Mouse (Mus musculus) spleen, postnatal 36 days (tissue): ENCODE results near the gene Mcoln3.
A peak's percentile ranks its signal among the peaks of the same experiment; 100 is the strongest.

Experiments
- DNase-seq, 2 experiments: peaks; one replicate each; pipeline ENCODE4 v3.0.0; 2022; ENCODE audit warnings: low spot score in 2 of 2, mixed read lengths in 1 of 2

The Mcoln3 gene

GRCm38 (mm10) chr3:146134834-146135233, 17.6 kb downstream of the Mcoln3 start:
- DNase-seq: peak; percentile 59 to 62

- DNase-seq: no peak
These were observed 18.2 kb downstream of the Mcoln3 start for GRCm38 (mm10) chr3:146135417-146135816.

- no peak for DNase-seq
These were observed 19.2 kb downstream of the Mcoln3 start for GRCm38 (mm10) chr3:146136422-146136821.

- no peak for DNase-seq
These were observed 23.0 kb downstream of the Mcoln3 start for GRCm38 (mm10) chr3:146140276-146140675.

GRCm38 (mm10) chr3:146142523-146142922, 25.3 kb downstream of the Mcoln3 start:
- DNase-seq: no peak

GRCm38 (mm10) chr3:146145501-146145900, 28.3 kb downstream of the Mcoln3 start:
- DNase-seq: no peak

GRCm38 (mm10) chr3:146146131-146146530, 28.9 kb downstream of the Mcoln3 start:
- no peak for DNase-seq

GRCm38 (mm10) chr3:146149156-146150057, 32.2 kb downstream of the Mcoln3 start, which contains the start of gene Mcoln2:
Gene Mcoln2, plus strand, starts transcription at chr3:146149833.
- peak; percentile 46 to 61 for DNase-seq

GRCm38 (mm10) chr3:146150058-146150400, 32.8 kb downstream of the Mcoln3 start:
- peak; percentile 73 to 78 for DNase-seq

- peak; percentile 59 to 66 for DNase-seq
These were observed 33.3 kb downstream of the Mcoln3 start for GRCm38 (mm10) chr3:146150560-146150959.

- no peak for DNase-seq
These were observed 34.1 kb downstream of the Mcoln3 start for GRCm38 (mm10) chr3:146151328-146151727.

- DNase-seq: no peak
These were observed 34.5 kb downstream of the Mcoln3 start for GRCm38 (mm10) chr3:146151755-146152154.

GRCm38 (mm10) chr3:146152348-146152747, 35.1 kb downstream of the Mcoln3 start:
- peak; percentile 57 to 69 for DNase-seq

GRCm38 (mm10) chr3:146152913-146153312, 35.7 kb downstream of the Mcoln3 start:
- no peak for DNase-seq

GRCm38 (mm10) chr3:146153862-146154611, 36.8 kb downstream of the Mcoln3 start:
- peak; percentile 32 to 35 for DNase-seq

- peak in 1 of 2 experiments; percentile 31 for DNase-seq
These were observed 38.7 kb downstream of the Mcoln3 start for GRCm38 (mm10) chr3:146155628-146156576.

- no peak for DNase-seq
These were observed 39.6 kb downstream of the Mcoln3 start for GRCm38 (mm10) chr3:146156811-146157210.

- no peak for DNase-seq
These were observed 40.8 kb downstream of the Mcoln3 start for GRCm38 (mm10) chr3:146158039-146158438.

- DNase-seq: peak; percentile 60 to 65
These were observed 42.1 kb downstream of the Mcoln3 start for GRCm38 (mm10) chr3:146159360-146159759.

GRCm38 (mm10) chr3:146162197-146162596, 44.9 kb downstream of the Mcoln3 start:
- no peak for DNase-seq

GRCm38 (mm10) chr3:146169356-146169755, 52.1 kb downstream of the Mcoln3 start:
- no peak for DNase-seq
